Mouse (Mus musculus): Measurements from ENCODE around the gene Ptprf.

GRCm38 (mm10) chr4:118274521-118274920 lies 16.7 kb downstream of the Ptprf start:
- TF ChIP-seq CTCF (IDR thresholded peaks at IDR 0.05; ENCODE audit: extremely low read depth, insufficient read depth, low read length): no peak
- no peak for TF ChIP-seq POLR2A (IDR thresholded peaks at IDR 0.05; ENCODE audit: extremely low read depth, insufficient read depth, low read length)

All from cortical plate, adult 2 months (tissue).